ENCODE assay signal across 24 mouse cellular contexts in the genomic region with DNA sequence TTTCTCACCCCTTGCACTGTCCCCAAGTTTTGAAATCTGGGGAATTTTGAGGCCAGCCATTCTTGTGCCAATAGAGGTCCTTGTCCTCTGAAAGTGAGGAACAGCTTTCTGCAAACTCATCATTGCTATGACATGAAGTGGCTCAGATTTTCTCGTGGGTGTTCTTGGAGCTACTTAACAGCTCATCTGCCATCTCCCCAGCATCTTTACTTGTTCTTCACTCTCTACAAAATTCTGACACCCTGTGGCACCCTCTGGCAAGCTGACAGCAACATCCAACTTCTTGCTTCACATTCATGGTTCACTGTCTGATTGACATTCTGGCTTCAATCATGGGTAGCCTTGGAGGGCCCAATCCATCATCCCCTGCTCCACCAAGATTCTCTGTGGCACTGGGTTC.
DNase-seq lines count a peak whose midpoint lies in the region; ATAC-seq lines count a peak whose summit lies in the region.
"Had no signal": no experiment of that assay in that cellular context is flagged by ENCODE, and none has a peak within 500 bp of the region (broad histone marks: within the 10 kb centered on the region; RNA-seq: fewer than 3 reads in every experiment).

No protein-coding gene starts in this region.

- ATAC-seq in inflammation-experienced regulatory T-cells, adult 6 months, result no peak
- ATAC-seq: forebrain, embryonic 15.5 days; hindbrain, embryonic 16.5 days; intestine, embryonic 15.5 days; Patski had no signal

- intact Hi-C loops in left cerebral cortex, postnatal 25 days (cut with DNase I), result no loop called here

- peak; percentile 4 to 5 for DNase-seq in layer of hippocampus, adult 8-10 months (ENCODE audit: low spot score in 2 of 2)
- no peak for DNase-seq in layer of hippocampus, postnatal 14 days (ENCODE audit: low spot score in 2 of 2)
- DNase-seq in right cerebral cortex, adult 2 months (ENCODE audit: low spot score in 2 of 2), result peak; percentile 12 to 16
- no peak for DNase-seq in right cerebral cortex, postnatal 25 days
- peak; percentile 19 to 55 for DNase-seq in left cerebral cortex, postnatal 25 days (ENCODE audit: low spot score in 2 of 2)
- no peak for DNase-seq in spleen, adult 12 weeks (ENCODE audit: low spot score)
- DNase-seq: adrenal gland, postnatal 10 days; cerebellum, adult 11-12 months; cerebellum, adult 9-11 months; gastrocnemius, postnatal 10 days; kidney, adult 2 months; kidney, postnatal 4 days; liver, embryonic 13.5 days; lung, adult 2 months; lung, postnatal 14 days; midbrain, embryonic 14.5 days; retina, postnatal 1 day; thymus, adult 2 months; thymus, postnatal 4 days had no signal

Comparison
In these comparisons a context has a peak if more than half of its experiments do, and no peak if none do; other contexts are left out.
1. DNase-seq: peak in layer of hippocampus, adult 8-10 months (2 of 2), right cerebral cortex, adult 2 months (2 of 2) and left cerebral cortex, postnatal 25 days (2 of 2); none in layer of hippocampus, postnatal 14 days (0 of 2), right cerebral cortex, postnatal 25 days (single experiment) and spleen, adult 12 weeks (single experiment).